Mouse (Mus musculus) cerebellum, adult 2 months (tissue): ENCODE data around the gene Eci2. TPM values are rescaled to one million over a fixed set of nuclear protein-coding genes. Genes with fewer than 3 reads are reported as not detected.
"Not testable (repeated sequence)": the region's sequence is repeated elsewhere in the genome, so short reads cannot be mapped to it uniquely, and the experiment has no call there.

Source experiments
- DNase-seq, 2 experiments: peaks; one replicate each; pipeline ENCODE4 v3.0.0; 2021
- H3K27ac ChIP-seq: fragments of 200-500 bp; 2 replicates; pipeline ENCODE4 v1.5.1; 2012; ENCODE audit warnings: low read length, control low read depth, inconsistent platforms; ENCODE audit not compliant: insufficient read depth
- H3K27me3 ChIP-seq: fragments of 200-500 bp; 2 replicates; pipeline ENCODE4 v1.6.1; 2012; ENCODE audit warnings: inconsistent platforms, mild to moderate bottlenecking, low read length, moderate library complexity; ENCODE audit not compliant: control insufficient read depth, insufficient read depth
- H3K4me1 ChIP-seq: fragments of 200-500 bp; 2 replicates; pipeline ENCODE4 v1.6.1; 2011; ENCODE audit warnings: low read length; ENCODE audit not compliant: control insufficient read depth, insufficient read depth
- H3K4me3 ChIP-seq: fragments of 200-500 bp; replicated peaks from 2 replicates; pipeline ENCODE3; 2011; ENCODE audit warnings: mild to moderate bottlenecking, low read depth, low read length, control low read depth; ENCODE audit not compliant: insufficient read depth
- CTCF ChIP-seq: fragments of 200-500 bp; IDR thresholded peaks from 2 replicates; pipeline ENCODE4 v1.5.1; 2011; ENCODE audit warnings: low read depth, mild to moderate bottlenecking, control low read depth, low read length, moderate library complexity, borderline replicate concordance; ENCODE audit not compliant: insufficient read depth
- POLR2A ChIP-seq: fragments of 200-500 bp; IDR thresholded peaks from 2 replicates; pipeline ENCODE4 v1.6.1; 2011; ENCODE audit warnings: low read length, control low read depth, borderline replicate concordance; ENCODE audit not compliant: insufficient read depth
- WGBS: fragments of 180-500 bp; shearing (Covaris S2); methylation state at CpG from one replicate; pipeline ENCODE4 v1.1.7; 2018; 5-methylcytosine and 5-hydroxymethylcytosine counted together
- polyA plus RNA-seq: library from polyadenylated mRNA; depleted of rRNA; stranded (reverse); fragments of >200 nt; gene quantifications from 2 replicates; pipeline ENCODE4 v1.2.3, GENCODE M21; 2012; rRNA removed

The Eci2 gene
- polyA plus RNA-seq, 1 experiment, result 60.5 TPM

- no peak for TF ChIP-seq POLR2A
- TF ChIP-seq CTCF, result no peak
- Histone ChIP-seq H3K4me3 (peak within 1 kb of the TSS; percentile 8), H3K4me1 (no peaks in the 10 kb centered on the region), H3K27ac (no peak within 1 kb of the TSS), H3K27me3 (no peaks in the 10 kb centered on the region; the same call in 1 of the 2 replicates)
- WGBS, result 3% methylated on average over 32 of the region's 32 CpGs
- no peak for DNase-seq
These were observed 63.1 kb downstream of the Eci2 start, which contains the start of gene Eci3 for GRCm38 (mm10) chr13:34963511-34964397. Eci3 (minus strand) TSS chr13:34963810.

- DNase-seq, result no peak
- TF ChIP-seq CTCF, result no peak
- TF ChIP-seq POLR2A, result no peak
- WGBS, result 93% methylated on average over 4 of the region's 4 CpGs
These were observed 65.7 kb downstream of the Eci2 start for GRCm38 (mm10) chr13:34960996-34961770.

GRCm38 (mm10) chr13:34958158-34958557 lies 68.7 kb downstream of the Eci2 start:
- 68% methylated on average over 3 of the region's 3 CpGs for WGBS

More at GRCm38 (mm10) chr13:34960996-34961770, 65.7 kb downstream of the Eci2 start:
- no peaks in the 10 kb centered on the region for H3K4me1 ChIP-seq
- H3K4me3 ChIP-seq, result no peak overlapping the region
- no peaks in the 10 kb centered on the region; the same call in 1 of the 2 replicates for H3K27me3 ChIP-seq
- no peak overlapping the region for H3K27ac ChIP-seq

GRCm38 (mm10) chr13:34956901-34957300 lies 70.0 kb downstream of the Eci2 start:
- H3K27ac ChIP-seq, result no peak overlapping the region
- no peak overlapping the region for H3K4me3 ChIP-seq
- DNase-seq, result no peak
- 86% methylated on average over 4 of the region's 4 CpGs for WGBS
- H3K4me1 ChIP-seq, result no peaks in the 10 kb centered on the region
- H3K27me3 ChIP-seq, result no peaks in the 10 kb centered on the region; the same call in 1 of the 2 replicates
- TF ChIP-seq POLR2A (no peak), CTCF (no peak)

More at GRCm38 (mm10) chr13:34958158-34958557, 68.7 kb downstream of the Eci2 start:
- H3K4me3 ChIP-seq, DNase-seq, H3K4me1 ChIP-seq, H3K27ac ChIP-seq, H3K27me3 ChIP-seq: not testable (repeated sequence)

GRCm38 (mm10) chr13:34951437-34951836 lies 75.5 kb downstream of the Eci2 start:
- not testable (repeated sequence) for H3K4me1 ChIP-seq, H3K4me3 ChIP-seq, H3K27ac ChIP-seq, DNase-seq, H3K27me3 ChIP-seq
- WGBS, result 95% methylated on average over 2 of the region's 2 CpGs

- DNase-seq, result no peak
- no peaks in the 10 kb centered on the region for H3K4me1 ChIP-seq
- no peak overlapping the region for H3K4me3 ChIP-seq
- TF ChIP-seq CTCF (no peak), POLR2A (no peak)
- H3K27me3 ChIP-seq, result no peaks in the 10 kb centered on the region
- H3K27ac ChIP-seq, result no peak overlapping the region
These were observed 84.5 kb downstream of the Eci2 start for GRCm38 (mm10) chr13:34942370-34942769.

- 53% methylated on average over 10 of the region's 10 CpGs for WGBS
- TF ChIP-seq CTCF (no peak), POLR2A (no peak)
These were observed 91.8 kb downstream of the Eci2 start for GRCm38 (mm10) chr13:34934931-34935644.

More at GRCm38 (mm10) chr13:34934931-34935644, 91.8 kb downstream of the Eci2 start:
- Histone ChIP-seq H3K4me1 (no peaks in the 10 kb centered on the region), H3K4me3 (no peak overlapping the region), H3K27me3 (no peaks in the 10 kb centered on the region), H3K27ac (no peak overlapping the region)
- DNase-seq, result no peak

Other genes with a start within 250 kb of the Eci2 start
- gene Prpf4b, start 151.8 kb downstream of the Eci2 start, polyA plus RNA-seq, result 100 and 112 TPM in 2 replicates
- gene Fam217a, start 102.8 kb downstream of the Eci2 start, polyA plus RNA-seq, result 0.84 and 1.1 TPM in 2 replicates
- gene 4933417A18Rik, start 102.7 kb downstream of the Eci2 start, polyA plus RNA-seq, result not detected in 2 replicates
- 0.15 and 0.36 TPM in 2 replicates for gene Eci3, start 63.3 kb downstream of the Eci2 start, polyA plus RNA-seq